ENCODE assay signal across 8 mouse cellular contexts in the genomic region with DNA sequence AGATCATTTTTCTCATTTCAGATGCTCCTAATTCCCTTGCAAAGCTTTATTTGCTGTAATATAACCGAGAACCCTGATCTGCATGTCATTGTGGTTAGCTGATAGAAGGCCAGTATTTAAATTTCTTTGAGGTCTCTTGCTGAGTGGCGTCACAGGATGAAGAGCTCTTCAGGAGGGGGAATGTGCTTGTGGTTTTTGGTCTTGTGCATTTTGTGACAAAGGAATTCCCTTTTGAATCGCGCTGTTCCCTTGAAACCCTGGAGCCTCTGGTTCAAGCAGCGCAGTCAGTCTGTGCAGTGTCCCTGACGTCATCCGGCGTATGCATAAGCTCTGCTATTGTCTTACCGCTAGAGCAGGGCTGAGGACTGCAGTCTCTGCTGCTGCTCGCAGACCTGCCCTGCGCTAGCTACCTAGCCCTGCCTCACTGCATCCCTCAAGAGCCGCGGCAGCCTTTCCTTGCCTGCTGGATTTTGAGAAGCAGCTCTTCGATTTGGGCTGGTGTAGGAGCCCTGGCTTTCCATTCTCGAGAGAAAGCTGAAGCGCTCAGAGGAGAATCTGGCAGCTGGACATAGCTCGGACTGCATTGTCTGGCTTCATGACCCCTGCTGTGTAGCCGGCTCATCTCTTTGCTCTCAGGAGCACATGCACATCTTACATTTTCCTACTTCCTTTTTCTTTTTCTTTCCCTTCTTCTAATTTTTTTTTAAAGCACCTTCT. TPM values are rescaled to one million over a fixed set of nuclear protein-coding genes. Genes with fewer than 3 reads are reported as not detected.
DNase-seq lines count a peak whose midpoint lies in the region; ATAC-seq and TF ChIP-seq lines count a peak whose summit lies in the region.

No protein-coding gene starts in this region.

- WGBS in embryonic facial prominence, embryonic 14.5 days = 1% methylated on average over 18 of the region's 18 CpGs
- WGBS in heart, embryonic 15.5 days = 5% methylated on average over 18 of the region's 18 CpGs
- 4% methylated on average over 18 of the region's 18 CpGs for WGBS in liver, embryonic 14.5 days (ENCODE audit: insufficient replicate concordance)
- 7% methylated on average over 18 of the region's 18 CpGs for WGBS in stomach, embryonic 15.5 days

- H3K36me3 ChIP-seq in embryonic facial prominence, embryonic 14.5 days (ENCODE audit: control insufficient read depth, insufficient read depth, low read length) = no peaks in the 10 kb centered on the region
- H3K36me3 ChIP-seq in heart, embryonic 15.5 days = no peaks in the 10 kb centered on the region
- no peaks in the 10 kb centered on the region for H3K36me3 ChIP-seq in liver, embryonic 14.5 days (replicated peaks; ENCODE audit: control insufficient read depth, insufficient read depth, low read depth)
- H3K36me3 ChIP-seq in stomach, embryonic 15.5 days = no peaks in the 10 kb centered on the region

- ATAC-seq in embryonic facial prominence, embryonic 14.5 days (ENCODE audit: low read depth) = peak; percentile 100
- ATAC-seq in heart, embryonic 15.5 days (replicated peaks; ENCODE audit: insufficient number of reproducible peaks, insufficient read depth, low FRiP score, low read depth) = peak; percentile 99
- peak; percentile 90 for ATAC-seq in liver, embryonic 14.5 days (ENCODE audit: insufficient read depth)
- peak; percentile 99 for ATAC-seq in stomach, embryonic 15.5 days (ENCODE audit: insufficient read depth, low FRiP score, low read depth)

- no peaks in the 10 kb centered on the region for H3K27me3 ChIP-seq in embryonic facial prominence, embryonic 14.5 days (replicated peaks; ENCODE audit: control insufficient read depth, insufficient read depth, low read length)
- H3K27me3 ChIP-seq in heart, embryonic 15.5 days = no peaks in the 10 kb centered on the region
- H3K27me3 ChIP-seq in liver, embryonic 14.5 days (ENCODE audit: control insufficient read depth, insufficient read depth, low read length) = no peaks in the 10 kb centered on the region
- no peaks in the 10 kb centered on the region for H3K27me3 ChIP-seq in stomach, embryonic 15.5 days (replicated peaks)

- peak overlapping the region; percentile 70 for H3K9ac ChIP-seq in embryonic facial prominence, embryonic 14.5 days (ENCODE audit: low read depth, low read length)
- H3K9ac ChIP-seq in heart, embryonic 15.5 days = peak overlapping the region; percentile 66
- H3K9ac ChIP-seq in liver, embryonic 14.5 days (replicated peaks) = peak overlapping the region; percentile 49
- no peak overlapping the region for H3K9ac ChIP-seq in stomach, embryonic 15.5 days

- peak; percentile 84 for DNase-seq in CD4-positive, CD25-positive, alpha-beta regulatory T cell, adult 2 months (ENCODE audit: low read depth, low spot score)
- DNase-seq in adrenal gland, postnatal 25 days = peak; percentile 51
- peak; percentile 96 for DNase-seq in embryonic facial prominence, embryonic 14.5 days (ENCODE audit: low spot score)
- peak; percentile 33 to 59 for DNase-seq in kidney, postnatal 36 days
- DNase-seq in liver, embryonic 14.5 days (ENCODE audit: low read depth in 3 of 3, low spot score in 3 of 3) = peak; percentile 57 to 72 (median 64)
- DNase-seq in neural tube, embryonic 10.5 days (ENCODE audit: extremely low spot score, low spot score) = peak; percentile 82

- H3K9me3 ChIP-seq in embryonic facial prominence, embryonic 14.5 days (ENCODE audit: control insufficient read depth, low read length) = no peaks in the 10 kb centered on the region
- H3K9me3 ChIP-seq in heart, embryonic 15.5 days (replicated peaks) = no peaks in the 10 kb centered on the region
- no peaks in the 10 kb centered on the region for H3K9me3 ChIP-seq in liver, embryonic 14.5 days (ENCODE audit: control insufficient read depth, low read length)
- no peaks in the 10 kb centered on the region for H3K9me3 ChIP-seq in stomach, embryonic 15.5 days

- peaks cover 6% of the 10 kb centered on the region; the same call in 1 of the 2 replicates for H3K4me1 ChIP-seq in embryonic facial prominence, embryonic 14.5 days (ENCODE audit: control insufficient read depth, insufficient read depth, low read length)
- H3K4me1 ChIP-seq in heart, embryonic 15.5 days (replicated peaks) = peaks cover 7% of the 10 kb centered on the region; the same call in 1 of the 2 replicates
- peaks cover 12 to 14% of the 10 kb centered on the region in 2 experiments for H3K4me1 ChIP-seq in liver, embryonic 14.5 days (replicated peaks; ENCODE audit: control insufficient read depth in 2 of 2, insufficient read depth in 2 of 2, low read length in 1 of 2)
- H3K4me1 ChIP-seq in stomach, embryonic 15.5 days = no peaks in the 10 kb centered on the region

- peak; percentile 48 for TF ChIP-seq CTCF in liver, embryonic 14.5 days (IDR thresholded peaks at IDR 0.05; ENCODE audit: low read depth)

- peak overlapping the region; percentile 72 for H3K4me2 ChIP-seq in embryonic facial prominence, embryonic 14.5 days (ENCODE audit: low read depth, low read length)
- H3K4me2 ChIP-seq in heart, embryonic 15.5 days = peak overlapping the region; percentile 72
- H3K4me2 ChIP-seq in liver, embryonic 14.5 days (ENCODE audit: low read depth) = peak overlapping the region; percentile 64
- H3K4me2 ChIP-seq in stomach, embryonic 15.5 days = peak overlapping the region; percentile 71

- H3K27ac ChIP-seq in embryonic facial prominence, embryonic 14.5 days (replicated peaks; ENCODE audit: low read depth, low read length) = peak overlapping the region; percentile 77; the same call in 1 of the 2 replicates
- peak overlapping the region; percentile 90 for H3K27ac ChIP-seq in heart, embryonic 15.5 days
- H3K27ac ChIP-seq in liver, embryonic 14.5 days = peak overlapping the region; percentile 7
- no peak overlapping the region for H3K27ac ChIP-seq in stomach, embryonic 15.5 days

- peak overlapping the region; percentile 41 for H3K4me3 ChIP-seq in embryonic facial prominence, embryonic 14.5 days (ENCODE audit: low read depth, low read length)
- peak overlapping the region; percentile 60 for H3K4me3 ChIP-seq in heart, embryonic 15.5 days
- H3K4me3 ChIP-seq in liver, embryonic 14.5 days (ENCODE audit: insufficient read depth in 1 of 2, low read depth in 2 of 2, low read length in 2 of 2) = peak overlapping the region; percentile 35 to 40
- H3K4me3 ChIP-seq in stomach, embryonic 15.5 days (replicated peaks) = peak overlapping the region; percentile 38

- TF ChIP-seq EP300 in liver, embryonic 14.5 days (IDR thresholded peaks at IDR 0.05; ENCODE audit: low read depth) = no peak

RNA-seq across cellular contexts. Expression of a gene that starts 56.3 kb away (rescaled TPM):
- total RNA-seq in adrenal gland, postnatal 25 days (2021) = 29.0 and 31.5 TPM in 2 replicates
- 25.0 and 31.1 TPM in 2 replicates for polyA plus RNA-seq in embryonic facial prominence, embryonic 14.5 days (2014; fragmentation: Nextera tagmentation; extraction: Ambion mirVana)
- 26.1 and 28.6 TPM in 2 replicates for polyA plus RNA-seq in heart, embryonic 15.5 days (2015; fragmentation: Nextera tagmentation; extraction: Ambion mirVana)
- polyA plus RNA-seq in liver, embryonic 14.5 days (2012; rRNA removed) = 6.7 and 7.9 TPM in 2 replicates
- polyA plus RNA-seq in liver, embryonic 14.5 days (2014; fragmentation: Nextera tagmentation; extraction: Ambion mirVana) = 8.9 and 9.4 TPM in 2 replicates
- polyA plus RNA-seq in stomach, embryonic 15.5 days (2015; fragmentation: Nextera tagmentation; extraction: Ambion mirVana) = 23.5 and 26.1 TPM in 2 replicates

Comparison
In these comparisons a context has a peak if more than half of its experiments do, and no peak if none do; other contexts are left out.
1. DNase-seq: peak in every context shown above with its lines; median percentile 96 in embryonic facial prominence, embryonic 14.5 days; 84 in CD4-positive, CD25-positive, alpha-beta regulatory T cell, adult 2 months; 82 in neural tube, embryonic 10.5 days; 64 in liver, embryonic 14.5 days; 51 in adrenal gland, postnatal 25 days; 46 in kidney, postnatal 36 days.